Mouse (Mus musculus) spleen, postnatal 14 days (tissue): ENCODE data around the gene Gm7075.
"Not testable (repeated sequence)": the region's sequence is repeated elsewhere in the genome, so short reads cannot be mapped to it uniquely, and the experiment has no call there.

Experiments used
- DNase-seq, 2 experiments: peaks; one replicate each; pipeline ENCODE4 v3.0.0; 2021 to 2022; ENCODE audit warnings: low spot score in 2 of 2

Gene Gm7075

GRCm38 (mm10) chr10:63422736-63422992 lies 1.1 kb upstream of the Gm7075 start:
- no peak for DNase-seq

- DNase-seq, result no peak
These were observed 4.5 kb downstream of the Gm7075 start for GRCm38 (mm10) chr10:63417061-63417460.

GRCm38 (mm10) chr10:63415850-63416249 lies 5.7 kb downstream of the Gm7075 start:
- DNase-seq, result no peak

- DNase-seq, result no peak
These were observed 6.3 kb downstream of the Gm7075 start for GRCm38 (mm10) chr10:63415287-63415686.

GRCm38 (mm10) chr10:63412756-63413155 lies 8.8 kb downstream of the Gm7075 start:
- DNase-seq, result no peak

GRCm38 (mm10) chr10:63411674-63412073 lies 9.9 kb downstream of the Gm7075 start:
- DNase-seq, result not testable (repeated sequence)

- no peak for DNase-seq
These were observed 11.2 kb downstream of the Gm7075 start for GRCm38 (mm10) chr10:63410162-63410956.

- DNase-seq, result no peak
These were observed 18.0 kb downstream of the Gm7075 start for GRCm38 (mm10) chr10:63403636-63404035.

- no peak for DNase-seq
These were observed 18.7 kb downstream of the Gm7075 start for GRCm38 (mm10) chr10:63402731-63403504.

- DNase-seq, result no peak
These were observed 24.6 kb downstream of the Gm7075 start for GRCm38 (mm10) chr10:63396963-63397362.

GRCm38 (mm10) chr10:63388948-63389347 lies 32.6 kb downstream of the Gm7075 start:
- DNase-seq, result no peak

GRCm38 (mm10) chr10:63386991-63387390 lies 34.6 kb downstream of the Gm7075 start:
- no peak for DNase-seq

- DNase-seq, result peak; percentile 47 to 68
These were observed 35.1 kb downstream of the Gm7075 start for GRCm38 (mm10) chr10:63386444-63386843.

GRCm38 (mm10) chr10:63385897-63386296 lies 35.7 kb downstream of the Gm7075 start:
- DNase-seq, result not testable (repeated sequence)

- peak; percentile 40 to 68 for DNase-seq
These were observed 39.0 kb downstream of the Gm7075 start, which contains the start of gene Dnajc12 for GRCm38 (mm10) chr10:63382372-63383279. Gene Dnajc12 (plus strand): TSS chr10:63382443.

- DNase-seq, result no peak
These were observed 39.9 kb downstream of the Gm7075 start, which contains the start of gene Sirt1 for GRCm38 (mm10) chr10:63381498-63382280. Gene Sirt1 (minus strand): TSS chr10:63381704.

- no peak for DNase-seq
These were observed 42.5 kb downstream of the Gm7075 start for GRCm38 (mm10) chr10:63378948-63379680.

- DNase-seq, result peak; percentile 12 to 51
These were observed 44.1 kb downstream of the Gm7075 start for GRCm38 (mm10) chr10:63377468-63377867.

GRCm38 (mm10) chr10:63376303-63376702 lies 45.3 kb downstream of the Gm7075 start:
- no peak for DNase-seq
